Mouse (Mus musculus): ENCODE measurements around the gene Xrcc5. TPM values are rescaled to one million over a fixed set of nuclear protein-coding genes. Genes with fewer than 3 reads are reported as not detected.

The Xrcc5 gene
- 10 to 100 TPM; 11.0 to 12.2 TPM for total RNA-seq (2021)

- intact Hi-C loops (cut with DNase I), result loop anchor here (10.0 kb wide), 1 partner anchor 407 kb away; the partner anchor contains the start of gene Rpl37a
Observed at GRCm38 (mm10) chr1:72307317-72307798, at the start of gene Xrcc5. Gene Xrcc5, plus strand, starts transcription at chr1:72307421.

GRCm38 (mm10) chr1:72263099-72263498 is 44.1 kb upstream of the Xrcc5 start:
- no peak for DNase-seq
- intact Hi-C loops (cut with DNase I), result no loop called here

More at GRCm38 (mm10) chr1:72307317-72307798, at the start of gene Xrcc5:
- DNase-seq, result peak; percentile 95

DNA sequence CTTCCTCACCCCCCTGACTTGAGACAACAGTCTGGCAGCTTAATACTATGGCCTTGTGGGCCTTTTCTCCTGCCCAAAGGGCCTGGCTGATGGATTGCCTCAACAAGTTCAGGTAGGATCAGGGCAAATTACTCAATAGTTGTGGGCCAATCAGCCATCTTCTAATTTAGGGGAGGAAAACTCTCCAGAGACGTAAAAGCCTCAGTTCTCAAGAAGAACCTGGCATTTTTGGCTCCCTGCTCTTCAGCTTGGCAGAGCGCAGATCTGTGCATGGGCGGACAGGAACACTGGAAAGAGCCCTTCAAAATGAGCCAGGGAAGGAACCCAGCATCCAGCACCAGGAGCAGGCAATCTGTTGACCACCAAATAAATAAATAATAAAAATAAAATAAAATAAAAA is 29.1 kb upstream of the Xrcc5 start:
- intact Hi-C loops (cut with DNase I), result no loop called here
- DNase-seq, result no peak

DNA sequence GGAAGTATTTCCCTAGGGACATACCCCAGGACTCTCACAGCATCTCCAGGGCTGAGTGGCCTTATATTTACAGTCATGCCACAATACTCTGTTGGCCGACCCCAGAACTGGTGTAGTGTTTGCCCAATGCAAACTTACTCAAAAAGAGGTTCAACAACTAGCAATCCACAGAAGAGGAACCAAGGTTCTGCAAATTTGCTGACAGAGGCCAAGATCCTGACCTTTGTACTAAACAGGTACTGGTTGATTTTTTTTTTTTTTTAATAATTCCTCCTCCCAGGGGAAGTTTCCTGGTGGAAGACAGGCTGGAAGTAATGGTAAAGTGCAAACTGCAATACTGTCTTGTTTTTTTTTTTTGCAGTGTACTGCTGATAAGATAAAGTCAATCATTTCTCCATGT is 24.6 kb upstream of the Xrcc5 start:
- no peak for DNase-seq
- intact Hi-C loops (cut with DNase I), result no loop called here

GRCm38 (mm10) chr1:72283992-72284485 is 23.2 kb upstream of the Xrcc5 start, which contains the start of the genes Pecr and Tmem169:
Gene Pecr, minus strand, starts transcription at chr1:72284314.
Gene Tmem169, plus strand, starts transcription at chr1:72284369.
- peak; percentile 93 for DNase-seq
- intact Hi-C loops (cut with DNase I), result no loop called here

DNA sequence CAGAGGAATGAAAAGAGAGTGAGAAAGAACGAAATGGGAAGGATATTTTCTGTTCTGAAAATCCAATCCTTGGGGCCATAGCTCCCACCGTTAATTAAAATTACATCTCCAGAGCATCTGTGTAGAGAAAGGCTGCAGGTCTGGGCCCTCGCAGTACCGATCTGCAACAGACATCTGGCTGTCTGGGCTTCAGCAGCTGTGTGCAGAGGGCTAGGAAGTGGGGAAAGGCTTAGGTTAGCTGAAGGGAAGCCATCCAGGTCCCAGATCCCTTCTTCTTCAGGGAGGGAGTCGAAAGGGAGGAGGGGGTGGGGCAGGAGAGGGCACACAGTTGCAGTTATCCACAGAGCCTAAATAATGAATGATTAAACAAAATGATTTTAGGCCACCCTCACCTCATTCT is 22.7 kb upstream of the Xrcc5 start:
- no peak for DNase-seq
- intact Hi-C loops (cut with DNase I), result no loop called here

GRCm38 (mm10) chr1:72286904-72287303 is 20.3 kb upstream of the Xrcc5 start:
- peak; percentile 27 for DNase-seq
- intact Hi-C loops (cut with DNase I), result no loop called here

DNA sequence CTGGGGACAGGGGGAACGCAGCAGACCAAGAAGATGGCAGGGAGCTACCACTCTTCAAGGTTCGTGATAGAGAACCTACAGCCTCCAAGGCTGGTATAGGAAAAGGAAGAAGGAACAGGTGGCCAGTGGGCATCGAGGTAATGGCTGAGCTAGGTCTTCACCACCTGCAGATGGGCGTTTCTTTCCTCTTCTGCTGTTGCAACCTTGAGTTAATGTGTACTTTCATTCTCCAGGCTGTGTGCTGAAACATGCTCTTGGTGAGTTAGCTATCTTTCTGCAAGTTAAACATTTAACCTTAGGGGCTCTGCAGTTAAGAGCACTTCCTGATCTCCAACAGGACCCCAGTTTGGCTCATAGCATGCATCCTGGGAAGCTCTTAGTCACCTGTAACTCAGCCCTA is 19.3 kb upstream of the Xrcc5 start:
- intact Hi-C loops (cut with DNase I), result no loop called here
- DNase-seq, result no peak

GRCm38 (mm10) chr1:72288527-72289150 is 18.6 kb upstream of the Xrcc5 start:
- no peak for DNase-seq
- intact Hi-C loops (cut with DNase I), result no loop called here

GRCm38 (mm10) chr1:72290896-72291295 is 16.3 kb upstream of the Xrcc5 start:
- DNase-seq, result no peak
- intact Hi-C loops (cut with DNase I), result no loop called here

GRCm38 (mm10) chr1:72291421-72291820 is 15.8 kb upstream of the Xrcc5 start:
- intact Hi-C loops (cut with DNase I), result no loop called here
- no peak for DNase-seq

DNA sequence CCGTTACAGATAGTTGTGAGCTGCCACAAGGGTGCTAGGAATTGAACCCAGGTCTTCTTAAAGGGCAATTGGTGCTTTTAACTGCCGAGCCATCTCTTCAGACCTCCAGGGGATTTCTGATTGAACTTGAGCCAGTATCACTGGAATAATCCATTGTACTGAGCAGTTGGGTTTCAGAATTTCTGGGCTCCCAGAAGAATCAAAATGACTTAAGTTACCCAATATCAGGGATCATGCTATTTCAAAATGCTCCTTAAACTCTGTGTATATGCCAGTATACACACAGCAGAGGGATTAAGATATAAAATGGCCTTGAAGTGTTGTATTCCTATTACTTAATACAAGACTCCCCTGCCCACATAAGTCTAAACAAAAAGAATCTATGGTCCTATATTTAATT is 15.3 kb upstream of the Xrcc5 start:
- intact Hi-C loops (cut with DNase I), result no loop called here
- DNase-seq, result no peak

DNA sequence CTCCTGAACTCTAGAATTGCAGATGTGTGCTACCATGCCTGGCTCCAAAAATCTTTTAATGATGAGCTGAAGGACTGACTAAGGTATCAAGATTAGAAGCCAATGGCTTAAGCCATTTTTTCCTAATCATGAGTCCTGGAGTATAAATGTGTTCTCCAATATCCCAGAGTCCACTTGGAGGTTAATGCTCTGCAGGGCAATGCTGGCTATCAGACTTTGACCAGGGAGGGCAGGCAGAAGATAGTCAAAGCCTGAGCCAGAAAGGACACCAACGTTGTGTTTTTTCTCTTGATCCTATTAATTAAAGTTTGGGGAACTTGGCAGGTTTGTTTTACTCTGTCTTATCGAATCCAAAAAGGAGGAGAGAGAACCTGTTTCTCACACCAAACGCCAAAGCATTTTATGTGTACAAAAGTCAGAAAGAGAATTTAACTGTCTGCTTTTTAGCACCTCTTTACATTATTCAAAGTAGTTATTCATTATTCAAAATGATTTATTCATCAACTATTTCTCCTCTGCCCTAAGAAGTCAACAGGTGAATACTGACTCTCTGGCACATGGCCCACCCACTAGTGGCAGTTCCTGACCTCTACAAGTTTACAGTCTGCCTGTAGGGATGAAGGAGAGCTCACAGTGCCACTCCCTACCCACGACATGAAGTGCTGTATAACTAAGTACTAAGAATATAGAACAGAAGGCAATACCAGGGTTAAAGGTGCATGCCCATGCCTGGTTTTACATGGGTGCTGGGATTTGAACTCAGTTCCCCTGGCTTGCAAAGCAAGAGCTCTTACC is 13.2 kb upstream of the Xrcc5 start:
- DNase-seq, result no peak
- intact Hi-C loops (cut with DNase I), result no loop called here

GRCm38 (mm10) chr1:72295746-72296145 is 11.5 kb upstream of the Xrcc5 start:
- intact Hi-C loops (cut with DNase I), result no loop called here
- no peak for DNase-seq

- DNase-seq, result no peak
- intact Hi-C loops (cut with DNase I), result loop anchor here (10.0 kb wide), 1 partner anchor 413 kb away; the partner anchor contains the start of gene Rpl37a
Observed at GRCm38 (mm10) chr1:72301845-72302244, 5.4 kb upstream of the Xrcc5 start.

- DNase-seq, result no peak
- intact Hi-C loops (cut with DNase I), result loop anchor here (10.0 kb wide), 1 partner anchor 409 kb away; the partner anchor contains the start of gene Rpl37a
Observed at GRCm38 (mm10) chr1:72306241-72306640, 980 bp upstream of the Xrcc5 start.

GRCm38 (mm10) chr1:72306679-72307181 is 491 bp upstream of the Xrcc5 start:
- peak; percentile 63 for DNase-seq

DNA sequence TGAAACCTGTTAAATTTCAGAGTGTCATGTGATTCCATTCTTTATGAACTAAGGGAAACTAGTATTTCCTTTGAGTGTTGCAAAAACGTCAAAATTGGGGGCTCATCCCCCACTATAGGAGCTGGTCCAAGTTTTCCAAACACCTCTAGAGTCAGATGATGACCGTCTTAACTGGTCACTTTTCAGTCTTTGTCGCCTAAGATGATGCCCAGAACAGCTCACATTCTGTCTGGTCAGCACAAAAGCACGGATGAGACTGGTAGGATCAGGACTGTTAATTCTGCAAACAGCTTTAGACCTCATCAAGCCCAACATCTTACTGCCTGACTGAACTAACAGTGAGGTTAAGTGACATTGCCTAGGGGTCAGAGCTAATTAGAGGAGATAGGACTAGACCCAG is 1.7 kb downstream of the Xrcc5 start:
- DNase-seq, result no peak

More at GRCm38 (mm10) chr1:72306679-72307181, 491 bp upstream of the Xrcc5 start:
- intact Hi-C loops (cut with DNase I), result loop anchor here (10.0 kb wide), 1 partner anchor 408 kb away; the partner anchor contains the start of gene Rpl37a

GRCm38 (mm10) chr1:72309744-72310424 is 2.7 kb downstream of the Xrcc5 start:
- no peak for DNase-seq
- intact Hi-C loops (cut with DNase I), result loop anchor here (10.0 kb wide), 4 partner anchors 135 to 535 kb away; partner anchors contain the start of gene Rpl37a

More for the DNA sequence above, 1.7 kb downstream of the Xrcc5 start:
- intact Hi-C loops (cut with DNase I), result loop anchor here (10.0 kb wide), 1 partner anchor 406 kb away; the partner anchor contains the start of gene Rpl37a

DNA sequence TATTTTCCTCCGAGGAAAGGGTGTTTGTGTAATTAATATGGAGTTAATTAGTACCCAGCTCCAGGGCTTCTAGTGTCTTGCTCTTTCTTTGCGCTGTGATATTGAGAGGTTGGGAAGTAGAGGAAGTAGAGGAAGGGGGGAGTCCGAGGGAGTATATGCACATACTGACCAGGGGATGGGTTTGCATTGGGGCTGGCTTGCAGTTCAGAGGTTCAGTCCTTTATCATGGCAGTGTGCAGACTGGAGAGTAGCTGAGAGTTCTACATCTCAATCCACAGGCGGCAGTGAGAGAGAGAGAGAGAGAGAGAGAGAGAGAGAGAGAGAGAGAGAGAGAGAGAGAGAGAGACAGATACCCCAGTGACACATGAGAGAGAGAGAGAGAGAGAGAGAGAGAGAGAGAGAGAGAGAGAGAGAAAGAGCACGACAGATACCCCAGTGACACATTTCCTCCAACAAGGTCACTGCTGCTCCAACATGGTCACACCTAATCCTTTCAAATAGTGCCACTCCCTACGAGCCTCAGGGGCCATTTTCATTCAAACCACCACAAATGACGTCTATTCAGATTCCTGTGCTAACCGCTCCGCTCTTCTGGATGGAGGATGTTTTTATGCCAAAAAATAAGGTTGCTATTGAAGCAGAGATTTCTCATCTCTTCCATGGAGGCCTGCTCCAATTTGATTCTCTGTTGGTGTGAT is 5.6 kb downstream of the Xrcc5 start:
- DNase-seq, result no peak
- intact Hi-C loops (cut with DNase I), result loop anchor here (10.0 kb wide), 3 partner anchors 132 to 532 kb away; no protein-coding TSS in a partner anchor

Measured in left cerebral cortex, postnatal 4 days (tissue).